Mouse (Mus musculus) C2C12 (cell line): ENCODE data around the gene Vps11.

Source experiments
- CEBPB ChIP-seq: IDR thresholded peaks from one replicate; pipeline ENCODE4 v1.6.1; 2011; ENCODE audit warnings: low read depth, mild to moderate bottlenecking, control low read depth, moderate library complexity
- CTCF ChIP-seq: IDR thresholded peaks from one replicate; pipeline ENCODE4 v1.5.1; 2011; ENCODE audit not compliant: control insufficient read depth, insufficient read depth, insufficient read length

GRCm38 (mm10) chr9:44345570-44346433, 15.7 kb downstream of the Vps11 start:
- TF ChIP-seq CTCF (no peak), CEBPB (no peak)
